Comparison of ENCODE assay signal across 16 mouse cellular contexts in genomic region chr19:59508896-59509295, GRCm38 (mm10). TPM values are rescaled to one million over a fixed set of nuclear protein-coding genes. Genes with fewer than 3 reads are reported as not detected.
"Had no signal": no experiment of that assay in that cellular context is flagged by ENCODE, and none has a peak within 500 bp of the region (broad histone marks: within the 10 kb centered on the region; RNA-seq: fewer than 3 reads in every experiment).

No protein-coding gene starts in this region.

- ATAC-seq: liver, postnatal 0 days; lung, postnatal 0 days; midbrain, embryonic 13.5 days had no signal

- DNase-seq: liver; liver, embryonic 13.5 days; liver, postnatal 0 days; lung, postnatal 36 days; right cerebral cortex, adult 18-20 months; right cerebral cortex, postnatal 25 days; thymus, postnatal 14 days had no signal

- H3K9me3 ChIP-seq: limb, embryonic 12.5 days; liver, embryonic 13.5 days; midbrain, embryonic 13.5 days; neural tube, embryonic 15.5 days had no signal

- H3K36me3 ChIP-seq: limb, embryonic 12.5 days; liver, embryonic 13.5 days; midbrain, embryonic 13.5 days; neural tube, embryonic 15.5 days had no signal

- H3K4me3 ChIP-seq: layer of hippocampus, adult 2 months; limb, embryonic 12.5 days; liver, embryonic 13.5 days; midbrain, embryonic 13.5 days; myocyte; neural tube, embryonic 15.5 days had no signal

- H3K4me2 ChIP-seq: limb, embryonic 12.5 days; liver, embryonic 13.5 days; midbrain, embryonic 13.5 days; neural tube, embryonic 15.5 days had no signal

- H3K9ac ChIP-seq: limb, embryonic 12.5 days; liver, embryonic 13.5 days; liver, postnatal 0 days; midbrain, embryonic 13.5 days; neural tube, embryonic 15.5 days had no signal

- H3K4me1 ChIP-seq: limb, embryonic 12.5 days; liver, embryonic 13.5 days; midbrain, embryonic 13.5 days; neural tube, embryonic 15.5 days had no signal

- H3K27ac ChIP-seq: kidney, postnatal 0 days; layer of hippocampus, adult 2 months; limb, embryonic 12.5 days; liver, embryonic 13.5 days; midbrain, embryonic 13.5 days; neural tube, embryonic 15.5 days had no signal

- H3K27me3 ChIP-seq: liver, embryonic 13.5 days; midbrain, embryonic 13.5 days; neural tube, embryonic 15.5 days had no signal

RNA-seq across cellular contexts. Expression of gene Emx2, which starts 50.7 kb away (rescaled TPM):
- total RNA-seq: megakaryocyte progenitor cell, adult 5-6 weeks had no signal
- polyA plus RNA-seq: liver, embryonic 13.5 days; liver, postnatal 0 days; lung, postnatal 0 days; myocyte; small intestine, adult 2 months had no signal
